Mouse (Mus musculus) intestine, postnatal 0 days (tissue): ENCODE measurements around the gene Prr36. TPM values are rescaled to one million over a fixed set of nuclear protein-coding genes. Genes with fewer than 3 reads are reported as not detected.

Source experiments
- ATAC-seq: fragments of 200-750 bp; cut with Nextera tagmentation; 2 replicates; pipeline ENCODE4 v1.8.0; 2017; ENCODE audit warnings: mild to moderate bottlenecking, moderate TSS enrichment, moderate library complexity
- H3K27ac ChIP-seq: fragments of 300-500 bp; sonication (generic); 2 replicates; pipeline ENCODE4 v1.5.1; 2014; ENCODE audit warnings: mild to moderate bottlenecking, low read depth, low read length, moderate library complexity
- H3K27me3 ChIP-seq: fragments of 300-500 bp; sonication (generic); replicated peaks from 2 replicates; pipeline ENCODE4 v1.6.1; 2014; ENCODE audit warnings: low read length, mixed read lengths; ENCODE audit not compliant: control insufficient read depth, insufficient read depth
- H3K36me3 ChIP-seq: fragments of 300-500 bp; sonication (generic); 2 replicates; pipeline ENCODE4 v1.6.1; 2014; ENCODE audit warnings: mild to moderate bottlenecking, moderate library complexity; ENCODE audit not compliant: control insufficient read depth, insufficient read depth
- H3K4me1 ChIP-seq: fragments of 300-500 bp; sonication (generic); replicated peaks from 2 replicates; pipeline ENCODE4 v1.6.1; 2014; ENCODE audit warnings: antibody characterized with exemption, low read length, mixed read lengths; ENCODE audit not compliant: control insufficient read depth, insufficient read depth
- H3K4me2 ChIP-seq: fragments of 300-500 bp; sonication (generic); replicated peaks from 2 replicates; pipeline ENCODE4 v1.6.1; 2014; ENCODE audit warnings: low read depth, mild to moderate bottlenecking, moderate library complexity
- H3K4me3 ChIP-seq: fragments of 300-500 bp; sonication (generic); 2 replicates; pipeline ENCODE4 v1.5.1; 2014; ENCODE audit warnings: low read depth, low read length
- H3K9ac ChIP-seq: fragments of 300-500 bp; sonication (generic); 2 replicates; pipeline ENCODE4 v1.6.1; 2014; ENCODE audit warnings: mild to moderate bottlenecking, low read depth, low read length
- H3K9me3 ChIP-seq: fragments of 300-500 bp; sonication (generic); 2 replicates; pipeline ENCODE4 v1.6.1; 2016; ENCODE audit warnings: mixed run types; ENCODE audit not compliant: control insufficient read depth
- CTCF ChIP-seq: sonication (generic); IDR thresholded peaks from 2 replicates; pipeline ENCODE4 v1.5.1; 2016; ENCODE audit warnings: low read depth, mild to moderate bottlenecking, control low read depth, antibody characterized with exemption, moderate library complexity
- WGBS: fragments of 180-500 bp; shearing (Covaris S2); extraction: QIAGEN DNeasy Blood & Tissue Kit; methylation state at CpG from one replicate; pipeline ENCODE4 v1.1.7; 2014; 5-methylcytosine and 5-hydroxymethylcytosine counted together
- polyA plus RNA-seq: library from polyadenylated mRNA; unstranded; fragments of >200 nt; fragmentation: Nextera tagmentation; extraction: Ambion mirVana; gene quantifications from 2 replicates; pipeline ENCODE4 v1.2.1, GENCODE M21; 2015

Gene Prr36
- polyA plus RNA-seq, 1 experiment from 2014 or later, result 0.99 TPM

DNA sequence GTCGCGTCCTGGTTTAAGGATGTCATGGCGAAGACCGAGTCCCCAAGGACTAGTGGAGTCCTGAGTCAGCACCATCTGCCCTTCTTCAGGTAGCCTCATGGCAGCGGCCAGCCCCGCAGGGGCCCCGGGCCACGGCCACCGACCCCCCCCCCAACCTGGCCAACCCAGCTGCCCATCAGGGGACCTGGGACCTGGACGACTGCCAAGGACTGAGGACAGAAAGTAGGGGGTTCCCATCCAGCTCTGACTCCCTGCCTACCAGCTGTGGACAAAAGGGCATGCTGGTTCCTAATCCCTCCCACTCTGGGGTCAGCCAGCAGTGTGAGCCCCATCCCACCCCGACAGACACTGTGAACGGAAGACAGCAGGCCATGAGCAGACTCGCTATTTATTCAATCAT is 28.5 kb upstream of the Prr36 start:
- Histone ChIP-seq H3K4me1 (no peaks in the 10 kb centered on the region), H3K27me3 (no peaks in the 10 kb centered on the region), H3K9ac (no peak overlapping the region; the same call in 1 of the 2 replicates), H3K9me3 (no peaks in the 10 kb centered on the region), H3K36me3 (peaks cover 60% of the 10 kb centered on the region), H3K4me3 (no peak overlapping the region), H3K27ac (no peak overlapping the region), H3K4me2 (no peak overlapping the region)
- ATAC-seq, result no peak
- 88% methylated on average over 12 of the region's 13 CpGs for WGBS
- TF ChIP-seq CTCF, result no peak

DNA sequence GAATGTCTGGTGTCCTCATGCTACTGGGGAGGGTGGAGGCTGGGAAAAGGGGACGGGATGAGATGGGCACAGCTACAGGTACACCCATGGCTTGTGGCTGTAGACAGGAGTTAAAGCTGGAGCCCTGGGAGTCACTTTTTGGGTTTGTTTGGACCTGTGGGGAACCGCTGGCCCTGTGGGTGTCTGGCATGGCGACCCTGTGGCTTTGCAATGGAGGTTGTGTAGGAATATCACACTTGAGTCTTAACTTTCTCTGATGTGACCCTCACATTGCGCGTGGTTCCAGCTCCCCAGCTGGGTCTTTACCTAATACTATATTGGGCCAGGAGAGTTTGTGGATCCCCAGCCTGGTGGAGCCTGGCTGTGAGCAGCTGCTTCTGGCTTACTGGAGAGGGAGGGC is 27.8 kb upstream of the Prr36 start:
- Histone ChIP-seq H3K9ac (no peak overlapping the region), H3K9me3 (no peaks in the 10 kb centered on the region), H3K27ac (no peak overlapping the region), H3K36me3 (peaks cover 63% of the 10 kb centered on the region), H3K4me1 (peaks cover 2% of the 10 kb centered on the region; the same call in 1 of the 2 replicates), H3K27me3 (no peaks in the 10 kb centered on the region), H3K4me3 (no peak overlapping the region), H3K4me2 (no peak overlapping the region)
- ATAC-seq, result no peak
- WGBS, result 96% methylated on average over 5 of the region's 5 CpGs
- TF ChIP-seq CTCF, result no peak

DNA sequence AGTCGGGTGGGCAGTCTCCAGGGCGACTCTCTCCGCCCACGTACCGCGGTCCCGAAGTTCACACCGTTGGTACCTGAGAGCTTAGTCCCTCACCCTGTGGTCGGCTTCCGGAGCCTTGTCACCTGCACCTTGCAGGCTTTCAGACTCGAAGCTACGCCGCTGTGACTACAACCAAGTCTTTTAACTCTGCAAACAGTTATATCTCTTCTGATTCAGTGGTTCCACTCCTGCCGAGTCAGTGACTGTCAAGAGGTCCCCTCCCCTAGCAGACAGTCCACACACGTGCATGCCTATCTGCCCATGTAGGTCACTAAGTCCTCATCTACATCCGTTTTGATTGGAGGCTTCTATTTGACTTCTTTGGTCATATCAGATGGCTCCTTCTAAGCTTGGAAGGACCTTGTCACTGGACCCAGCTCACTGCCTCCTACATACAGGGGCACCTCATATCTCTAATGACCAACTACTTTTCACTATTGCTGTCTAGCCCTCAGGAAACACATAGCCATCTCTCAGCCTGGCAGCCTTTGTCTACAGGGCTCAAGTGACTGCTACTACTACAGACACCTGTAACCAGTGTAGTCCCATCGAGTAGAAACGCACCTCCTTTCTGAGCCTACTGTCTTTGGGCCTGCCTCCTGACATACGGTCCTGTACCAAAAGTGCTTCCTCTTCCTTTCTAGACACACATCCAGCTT is 22.1 kb upstream of the Prr36 start:
- Histone ChIP-seq H3K4me1 (peaks cover 10% of the 10 kb centered on the region; the same call in 1 of the 2 replicates), H3K4me3 (peak overlapping the region; percentile 79), H3K9ac (peak overlapping the region; percentile 73), H3K36me3 (peaks cover 23% of the 10 kb centered on the region), H3K27ac (peak overlapping the region; percentile 87), H3K27me3 (no peaks in the 10 kb centered on the region), H3K9me3 (no peaks in the 10 kb centered on the region), H3K4me2 (peak overlapping the region; percentile 75)
- no peak for TF ChIP-seq CTCF
- 9% methylated on average over 19 of the region's 19 CpGs for WGBS
- peak; percentile 26 for ATAC-seq

DNA sequence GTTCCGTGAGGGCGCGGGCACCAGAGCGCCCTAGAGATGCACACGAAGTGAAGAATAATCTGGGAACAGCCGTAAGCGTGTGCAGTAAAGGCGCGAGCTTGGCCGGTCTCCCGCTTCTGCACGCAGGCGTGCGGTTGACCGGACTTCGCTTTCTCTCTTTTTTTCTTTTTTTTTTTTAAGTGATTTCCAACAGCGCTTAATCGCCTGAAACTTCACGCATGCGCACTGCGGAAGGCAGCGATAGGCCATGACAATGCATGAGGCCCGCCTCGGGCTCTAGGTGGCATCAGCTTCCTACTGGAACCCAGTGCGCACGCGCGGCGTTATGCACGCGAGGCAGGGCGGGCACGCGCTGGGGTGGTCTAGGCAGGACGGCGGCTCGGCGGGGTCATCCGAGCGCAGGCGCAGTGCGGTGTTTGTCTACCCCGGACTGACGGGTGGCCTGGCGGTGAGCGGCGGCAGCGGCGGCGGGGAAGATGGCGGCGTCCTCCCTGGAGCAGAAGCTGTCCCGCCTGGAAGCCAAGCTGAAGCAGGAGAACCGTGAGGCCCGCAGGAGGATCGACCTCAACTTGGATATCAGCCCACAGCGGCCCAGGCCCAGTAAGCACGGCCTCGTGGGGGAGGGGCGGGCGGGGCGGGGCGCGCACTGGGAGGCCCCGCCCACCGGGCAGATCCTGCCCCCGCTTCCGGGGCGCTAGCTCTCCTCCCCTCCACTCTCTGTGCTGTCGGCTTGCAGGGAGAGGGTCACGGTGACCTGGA is 21.4 kb upstream of the Prr36 start, which contains the start of the genes Map2k7 and Gm49320:
Map2k7 (plus strand) TSS at position 307 of the 759 bp plus-strand sequence.
Gm49320 (plus strand) TSS at position 432 of the 759 bp plus-strand sequence.
- Histone ChIP-seq H3K9me3 (no peaks in the 10 kb centered on the region), H3K27ac (peak within 1 kb of the TSS; percentile 87), H3K36me3 (peaks cover 16% of the 10 kb centered on the region), H3K4me3 (peak within 1 kb of the TSS; percentile 79), H3K9ac (peak within 1 kb of the TSS; percentile 73), H3K4me2 (peak within 1 kb of the TSS; percentile 75), H3K4me1 (peaks cover 10% of the 10 kb centered on the region; the same call in 1 of the 2 replicates), H3K27me3 (no peaks in the 10 kb centered on the region)
- TF ChIP-seq CTCF, result peak; percentile 73
- WGBS, result under 1% methylated on average over 65 of the region's 71 CpGs
- ATAC-seq, result peak; percentile 95

DNA sequence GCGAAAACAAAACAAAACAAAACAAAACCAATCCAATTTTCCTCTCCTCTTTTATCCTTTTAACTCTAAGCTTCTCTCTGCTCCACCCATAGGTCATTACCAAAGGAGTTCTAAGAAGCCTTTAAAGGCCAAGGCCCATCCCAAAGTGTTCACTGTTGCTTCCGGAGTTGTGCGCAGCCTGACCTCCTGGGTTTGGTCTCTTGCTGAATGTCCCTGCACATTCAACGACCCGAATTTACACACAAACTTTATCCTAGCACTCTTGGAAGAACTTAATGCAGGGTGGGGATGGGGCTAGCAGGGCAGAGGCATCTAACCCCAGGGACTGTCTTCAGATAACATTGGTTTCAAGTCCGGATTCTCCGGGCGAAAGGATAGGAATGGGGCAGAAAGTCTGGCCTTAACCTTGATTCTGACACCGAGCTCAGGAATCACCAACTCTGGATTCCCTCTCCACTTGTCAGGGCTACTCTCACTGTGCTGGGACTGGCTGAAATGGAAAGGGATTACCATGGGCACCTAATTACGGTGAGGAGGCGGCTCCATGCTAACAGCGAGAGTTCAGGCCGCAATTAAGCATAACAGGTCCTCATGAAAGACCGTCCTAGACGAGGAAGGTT is 20.7 kb upstream of the Prr36 start:
- Histone ChIP-seq H3K4me3 (peak overlapping the region; percentile 79), H3K4me1 (peaks cover 10% of the 10 kb centered on the region; the same call in 1 of the 2 replicates), H3K27ac (peak overlapping the region; percentile 87), H3K36me3 (peaks cover 9% of the 10 kb centered on the region), H3K9me3 (no peaks in the 10 kb centered on the region), H3K4me2 (peak overlapping the region; percentile 75), H3K9ac (peak overlapping the region; percentile 73), H3K27me3 (no peaks in the 10 kb centered on the region)
- ATAC-seq, result no peak; the same call in 1 of the 2 replicates
- 14% methylated on average over 15 of the region's 15 CpGs for WGBS
- TF ChIP-seq CTCF, result no peak
